Mouse (Mus musculus) heart, adult 2 months (tissue): ENCODE data around the gene Tnni2. TPM values are rescaled to one million over a fixed set of nuclear protein-coding genes. Genes with fewer than 3 reads are reported as not detected.

Experiments
- DNase-seq, 2 experiments: peaks; one replicate each; pipeline ENCODE4 v3.0.0; 2021
- H3K27ac ChIP-seq: fragments of 200-600 bp; 2 replicates; pipeline ENCODE4 v1.8.1; 2022
- H3K27me3 ChIP-seq: fragments of 200-500 bp; 2 replicates; pipeline ENCODE4 v1.6.1; 2012; ENCODE audit warnings: mild to moderate bottlenecking, low read length, inconsistent platforms, mixed read lengths; ENCODE audit not compliant: control insufficient read depth, insufficient read depth
- H3K36me3 ChIP-seq: fragments of 200-500 bp; 2 replicates; pipeline ENCODE4 v1.6.1; 2012; ENCODE audit warnings: low read length, inconsistent platforms; ENCODE audit not compliant: control insufficient read depth, insufficient read depth
- H3K4me1 ChIP-seq: fragments of 200-500 bp; 2 replicates; pipeline ENCODE4 v1.6.1; 2011; ENCODE audit warnings: low read length; ENCODE audit not compliant: control insufficient read depth, insufficient read depth
- H3K4me3 ChIP-seq: fragments of 200-600 bp; 2 replicates; pipeline ENCODE4 v1.8.1; 2022
- H3K79me2 ChIP-seq: fragments of 200-500 bp; replicated peaks from 2 replicates; pipeline ENCODE4 v1.6.1; 2012; ENCODE audit warnings: mild to moderate bottlenecking, inconsistent platforms, low read length, moderate library complexity, mixed read lengths; ENCODE audit not compliant: control insufficient read depth, insufficient read depth
- H3K9ac ChIP-seq: fragments of 200-500 bp; 2 replicates; pipeline ENCODE4 v1.6.1; 2012; ENCODE audit warnings: low read depth, mild to moderate bottlenecking, control low read depth, inconsistent platforms, low read length, mixed read lengths
- CTCF ChIP-seq: fragments of 200-600 bp; IDR thresholded peaks from 2 replicates; pipeline ENCODE4 v1.8.1; 2022; ENCODE audit warnings: antibody characterized with exemption, mild to moderate bottlenecking, moderate library complexity
- EP300 ChIP-seq: fragments of 200-500 bp; IDR thresholded peaks from 2 replicates; pipeline ENCODE4 v1.6.1; 2011; ENCODE audit warnings: low read depth, low read length, control low read depth; ENCODE audit not compliant: insufficient read depth
- POLR2A ChIP-seq: fragments of 200-500 bp; IDR thresholded peaks from 2 replicates; pipeline ENCODE4 v1.6.1; 2011; ENCODE audit warnings: mild to moderate bottlenecking, low read depth, low read length, control low read depth; ENCODE audit not compliant: insufficient read depth
- WGBS: fragments of 180-500 bp; shearing (Covaris S2); methylation state at CpG from one replicate; pipeline ENCODE4 v1.1.7; 2018; 5-methylcytosine and 5-hydroxymethylcytosine counted together
- intact Hi-C: fragments of 180-260 bp; cut with DNase I; formaldehyde crosslinking; loops from one replicate; pipeline ENCODE4 v1.15.1; 2025
- polyA plus RNA-seq: library from polyadenylated mRNA; depleted of rRNA; stranded (reverse); fragments of >200 nt; gene quantifications from 2 replicates; pipeline ENCODE4 v1.2.3, GENCODE M21; 2012
- total RNA-seq, 2 experiments: library from RNA; stranded (reverse); gene quantifications; 2 replicates each; pipeline ENCODE4 v1.2.3; 2021

Tnni2 gene
- total and polyA plus RNA-seq, 3 experiments, result 2.7 to 7.5 (median 3.0) TPM

DNA sequence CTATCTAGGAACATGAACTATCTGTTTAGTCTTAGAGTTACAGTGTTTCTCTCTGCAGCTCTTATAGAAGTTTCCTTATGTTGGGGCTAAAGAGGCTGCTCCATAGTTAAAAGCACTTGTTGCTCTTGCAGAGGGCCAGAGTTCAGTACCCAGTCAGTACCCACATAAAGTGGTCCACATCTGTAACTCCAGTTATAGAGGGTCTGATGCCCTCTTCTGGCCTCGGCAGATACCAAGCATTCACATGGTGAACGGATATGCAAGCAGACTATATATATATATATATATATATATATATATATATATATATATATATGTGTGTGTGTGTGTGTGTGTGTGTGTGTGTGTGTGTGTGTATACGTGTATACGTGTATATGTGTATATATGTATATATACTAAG, 33.7 kb upstream of the Tnni2 start:
- TF ChIP-seq POLR2A (no peak), CTCF (peak; percentile 23; the same call in 1 of the 2 replicates), EP300 (no peak)
- no peak for DNase-seq
- no peaks in the 10 kb centered on the region for H3K79me2 ChIP-seq
- H3K27ac ChIP-seq, result no peak overlapping the region
- no peaks in the 10 kb centered on the region for H3K36me3 ChIP-seq
- no peaks in the 10 kb centered on the region; the same call in 1 of the 2 replicates for H3K4me1 ChIP-seq
- H3K9ac ChIP-seq, result no peak overlapping the region
- intact Hi-C loops, result no loop called here
- no peak overlapping the region for H3K4me3 ChIP-seq
- H3K27me3 ChIP-seq, result no peaks in the 10 kb centered on the region
- WGBS, result 65% methylated on average over 4 of the region's 4 CpGs

GRCm38 (mm10) chr7:142408686-142409085, 32.9 kb upstream of the Tnni2 start:
- no peak for DNase-seq
- no peaks in the 10 kb centered on the region for H3K79me2 ChIP-seq
- no peak overlapping the region for H3K9ac ChIP-seq
- WGBS, result 95% methylated on average over 8 of the region's 8 CpGs
- H3K4me3 ChIP-seq, result no peak overlapping the region
- H3K4me1 ChIP-seq, result no peaks in the 10 kb centered on the region; the same call in 1 of the 2 replicates
- TF ChIP-seq CTCF (no peak), EP300 (no peak), POLR2A (no peak)
- H3K36me3 ChIP-seq, result no peaks in the 10 kb centered on the region
- intact Hi-C loops, result no loop called here
- no peaks in the 10 kb centered on the region for H3K27me3 ChIP-seq
- H3K27ac ChIP-seq, result no peak overlapping the region

GRCm38 (mm10) chr7:142409603-142410002, 32.0 kb upstream of the Tnni2 start:
- Histone ChIP-seq H3K9ac (no peak overlapping the region), H3K79me2 (no peaks in the 10 kb centered on the region), H3K4me1 (no peaks in the 10 kb centered on the region; the same call in 1 of the 2 replicates), H3K4me3 (no peak overlapping the region), H3K36me3 (no peaks in the 10 kb centered on the region), H3K27ac (no peak overlapping the region), H3K27me3 (no peaks in the 10 kb centered on the region)
- 91% methylated on average over 3 of the region's 3 CpGs for WGBS
- TF ChIP-seq EP300 (no peak), POLR2A (no peak), CTCF (no peak)
- DNase-seq, result no peak
- intact Hi-C loops, result no loop called here

- Histone ChIP-seq H3K4me3 (no peak overlapping the region), H3K27ac (no peak overlapping the region), H3K36me3 (peaks cover 5% of the 10 kb centered on the region; the same call in 1 of the 2 replicates), H3K79me2 (no peaks in the 10 kb centered on the region), H3K9ac (no peak overlapping the region), H3K27me3 (no peaks in the 10 kb centered on the region), H3K4me1 (peaks cover 6% of the 10 kb centered on the region)
- WGBS, result 82% methylated on average over 6 of the region's 6 CpGs
- TF ChIP-seq POLR2A (no peak), EP300 (no peak), CTCF (no peak)
- DNase-seq, result no peak
- intact Hi-C loops, result no loop called here
Observed at GRCm38 (mm10) chr7:142413285-142413684, 28.3 kb upstream of the Tnni2 start.

DNA sequence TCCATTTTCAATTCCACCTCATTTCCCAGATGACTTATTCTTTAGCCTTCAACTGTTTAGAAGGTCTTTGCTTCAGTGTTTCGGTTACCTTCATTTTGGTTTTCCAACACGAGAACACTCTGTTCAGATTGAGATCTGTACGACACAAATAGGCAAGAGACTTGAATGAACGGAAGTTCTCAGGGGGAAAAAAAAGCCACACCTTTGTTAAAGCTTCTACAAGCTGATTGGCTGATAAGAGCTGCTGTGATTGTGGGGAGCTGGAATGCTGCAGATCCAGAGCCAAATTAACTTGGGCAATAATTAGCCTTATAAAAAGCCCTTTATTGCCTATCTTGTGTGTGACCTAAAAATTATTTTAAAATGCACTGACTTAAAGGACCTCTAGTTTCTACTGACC, 26.3 kb upstream of the Tnni2 start:
- no peak for DNase-seq
- Histone ChIP-seq H3K79me2 (no peaks in the 10 kb centered on the region), H3K36me3 (peaks cover 5% of the 10 kb centered on the region; the same call in 1 of the 2 replicates), H3K9ac (no peak overlapping the region), H3K4me1 (peaks cover 9% of the 10 kb centered on the region), H3K27ac (peak overlapping the region; percentile 83), H3K27me3 (no peaks in the 10 kb centered on the region), H3K4me3 (no peak overlapping the region)
- intact Hi-C loops, result loop anchor here (1.0 kb wide), 1 partner anchor 21 kb away; no protein-coding TSS in a partner anchor
- TF ChIP-seq POLR2A (0 out of 2 replicates have a peak, but pooled peaks have one; percentile 32), CTCF (no peak), EP300 (no peak)
- WGBS, result 43% methylated on average over 4 of the region's 4 CpGs

- DNase-seq, result no peak
Observed at GRCm38 (mm10) chr7:142416225-142416624, 25.4 kb upstream of the Tnni2 start.

More at GRCm38 (mm10) chr7:142416225-142416624, 25.4 kb upstream of the Tnni2 start:
- intact Hi-C loops, result no loop called here
- WGBS, result 43% methylated on average over 3 of the region's 3 CpGs
- TF ChIP-seq POLR2A (no peak), CTCF (no peak), EP300 (no peak)
- Histone ChIP-seq H3K27me3 (no peaks in the 10 kb centered on the region), H3K9ac (no peak overlapping the region), H3K4me1 (peaks cover 9% of the 10 kb centered on the region), H3K36me3 (peaks cover 5% of the 10 kb centered on the region; the same call in 1 of the 2 replicates), H3K79me2 (no peaks in the 10 kb centered on the region), H3K4me3 (no peak overlapping the region), H3K27ac (peak overlapping the region; percentile 76)
